Mouse (Mus musculus) ovary, postnatal 14 days (tissue): ENCODE data around the gene Nadk2.

Source experiments
- DNase-seq: peaks from one replicate; pipeline ENCODE4 v3.0.0; 2022; ENCODE audit warnings: low spot score

The Nadk2 gene

GRCm38 (mm10) chr15:9130772-9131498, 59.9 kb downstream of the Nadk2 start:
- DNase-seq: no peak

DNA sequence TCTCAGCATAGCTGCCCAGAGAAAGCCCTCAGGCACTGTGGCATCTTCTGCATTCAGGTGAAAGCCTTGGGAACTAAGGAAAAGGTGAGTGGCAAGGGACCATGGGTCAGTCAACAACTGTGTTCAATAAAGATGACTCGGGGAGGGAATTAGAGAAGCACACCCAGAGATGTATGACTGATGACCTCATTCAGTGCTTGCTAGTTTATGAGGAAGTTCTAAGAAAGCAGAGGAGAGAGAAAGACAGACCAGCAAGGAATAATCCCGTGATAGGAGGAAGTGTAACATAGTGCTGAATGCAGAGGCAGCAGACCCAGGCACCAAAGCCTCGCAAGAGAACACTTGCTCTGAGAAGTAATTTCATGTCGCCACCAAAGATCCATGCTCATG, 60.4 kb downstream of the Nadk2 start:
- DNase-seq: no peak

DNA sequence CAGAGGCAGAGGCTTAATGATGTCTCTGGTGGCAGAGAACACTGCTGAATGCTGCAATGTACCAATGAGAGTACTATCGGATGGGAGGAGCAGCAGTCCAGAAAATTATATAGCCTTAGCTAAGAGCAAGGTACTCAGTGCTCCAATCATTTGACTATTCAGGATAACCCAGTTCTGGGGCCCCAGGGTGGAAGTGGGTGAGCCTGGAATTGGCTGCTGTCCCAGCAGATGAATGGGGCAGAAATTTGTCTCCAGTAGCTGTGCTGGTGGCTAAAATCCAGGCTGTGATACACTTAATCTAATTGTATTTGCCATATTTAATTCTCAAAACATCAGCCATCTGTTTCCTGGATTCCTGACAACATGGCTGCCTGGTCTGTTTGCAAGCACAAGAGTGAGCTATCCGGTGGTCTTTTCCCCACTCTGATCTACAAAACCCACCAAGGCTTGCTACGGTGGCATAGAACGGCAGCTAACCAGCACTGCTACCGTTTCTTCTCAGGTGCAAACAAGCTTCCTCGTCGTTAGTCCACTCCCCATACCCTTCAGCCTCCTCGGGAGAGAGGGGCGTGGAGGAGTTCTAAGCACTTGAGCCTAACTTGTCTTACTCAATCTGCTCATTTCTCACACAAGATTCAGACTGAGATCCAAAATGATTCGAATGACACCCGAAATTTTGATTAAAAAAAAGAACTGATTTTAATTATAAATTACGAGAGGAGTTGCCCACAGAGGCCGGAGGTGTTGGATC, 61.8 kb downstream of the Nadk2 start:
- DNase-seq: no peak

- DNase-seq: no peak
These were observed 63.9 kb downstream of the Nadk2 start for GRCm38 (mm10) chr15:9134891-9135507.

- no peak for DNase-seq
These were observed 68.4 kb downstream of the Nadk2 start for GRCm38 (mm10) chr15:9139447-9139846.

- DNase-seq: peak; percentile 86
These were observed 69.2 kb downstream of the Nadk2 start, which contains the start of gene Lmbrd2 for GRCm38 (mm10) chr15:9140252-9140680. Gene Lmbrd2, plus strand, starts transcription at chr15:9140550.

DNA sequence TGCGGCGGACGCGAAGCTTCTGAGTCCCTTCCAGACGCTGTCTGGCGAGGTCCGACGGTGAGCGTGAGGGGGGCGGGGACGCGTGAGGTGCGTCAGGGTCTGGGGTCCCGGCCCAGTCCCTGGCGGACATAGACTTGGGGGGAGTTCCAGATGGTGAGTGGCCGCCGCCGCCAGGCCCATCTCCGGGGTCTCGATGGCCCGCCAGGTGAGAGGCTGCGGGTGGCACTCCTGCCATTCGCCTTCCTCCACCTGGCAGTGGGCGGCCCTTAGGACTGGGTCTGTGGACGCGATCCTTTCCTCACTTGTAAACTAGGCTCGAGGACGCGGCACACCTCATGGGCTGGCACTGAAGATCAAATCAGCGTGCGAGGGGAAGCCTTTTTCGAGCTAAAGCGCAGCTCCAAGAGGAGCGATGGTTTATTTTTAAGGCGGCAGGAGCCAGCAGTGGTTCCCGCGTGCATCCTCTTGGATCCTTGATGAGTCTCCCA, 69.7 kb downstream of the Nadk2 start:
- DNase-seq: no peak

- no peak for DNase-seq
These were observed 84.3 kb downstream of the Nadk2 start, which contains the start of gene Skp2 for GRCm38 (mm10) chr15:9155325-9155724. Gene Skp2, minus strand, starts transcription at chr15:9155425.
